Mouse (Mus musculus) Patski (cell line): ENCODE data around the gene Med20. TPM values are rescaled to one million over a fixed set of nuclear protein-coding genes. Genes with fewer than 3 reads are reported as not detected.
"Not testable (repeated sequence)": the region's sequence is repeated elsewhere in the genome, so short reads cannot be mapped to it uniquely, and the experiment has no call there.

Experiments
- ATAC-seq: fragments of 100-300 bp; one replicate; pipeline ENCODE4 v1.8.0; 2021
- CTCF ChIA-PET: fragments of 350-600 bp; sonication (Branson Sonifier 250); formaldehyde crosslinking; loops from one replicate; lab custom pipeline; 2022; ENCODE audit warnings: inconsistent platforms; lab: Charles Lee
- POLR2A ChIA-PET: fragments of 350-600 bp; sonication (Branson Sonifier 250); formaldehyde crosslinking; loops from one replicate; lab custom pipeline; 2022; ENCODE audit warnings: antibody characterized with exemption, inconsistent platforms; lab: Charles Lee
- DNase-seq: peaks from one replicate; pipeline ENCODE4 v3.0.0-alpha.2; 2011; ENCODE audit warnings: low read depth, low spot score
- H3K27me3 ChIP-seq: fragments of 371-371 bp; one replicate; pipeline ENCODE4 v1.5.1; 2021
- CTCF ChIP-seq: fragments of 100-300 bp; IDR thresholded peaks from one replicate; pipeline ENCODE4 v1.5.1; 2021
- in situ Hi-C: fragments of 300-500 bp; cut with MboI; formaldehyde crosslinking; loops from 3 replicates; pipeline ENCODE4 v1.11.1; 2018; ENCODE audit warnings: low pct_unique_long_range_greater_than_20kb, mixed read lengths
- polyA plus RNA-seq: library from polyadenylated mRNA; unstranded; gene quantifications from one replicate; pipeline ENCODE4 v1.2.3, GENCODE M21; 2021

The Med20 gene
- polyA plus RNA-seq, 1 experiment from 2014 or later: 36.3 TPM

GRCm38 (mm10) chr17:47606220-47606619, 5.2 kb upstream of the Med20 start:
- ChIA-PET CTCF (interaction anchor here (0.9 kb wide), 1 partner anchor 95 kb away, joined by 3 read pairs; no protein-coding TSS in a partner anchor), POLR2A (no interaction called here)
- no peaks in the 10 kb centered on the region for H3K27me3 ChIP-seq
- in situ Hi-C loops: no loop called here
- TF ChIP-seq CTCF: no peak
- DNase-seq (no peak), ATAC-seq (no peak)

- H3K27me3 ChIP-seq: no peaks in the 10 kb centered on the region
- no peak for DNase-seq
- TF ChIP-seq CTCF: no peak
- ChIA-PET CTCF (interaction anchor here (1.4 to 3.1 kb wide), 5 partner anchors 9 to 98 kb away, joined by 4 to 17 read pairs (median 7); no protein-coding TSS in a partner anchor), POLR2A (no interaction called here)
- in situ Hi-C loops: no loop called here
- no peak for ATAC-seq
These were observed 2.2 kb upstream of the Med20 start for GRCm38 (mm10) chr17:47609182-47609581.

GRCm38 (mm10) chr17:47611661-47611982, 240 bp downstream of the Med20 start:
- peak; percentile 7 for ATAC-seq
- ChIA-PET POLR2A (no interaction called here), CTCF (interaction anchor here (1.2 to 3.1 kb wide), 4 partner anchors 12 to 101 kb away, joined by 3 to 17 read pairs (median 5); no protein-coding TSS in a partner anchor)
- in situ Hi-C loops: loop anchor here (5.0 kb wide), 2 partner anchors 99 to 234 kb away; no protein-coding TSS in a partner anchor
- TF ChIP-seq CTCF: no peak
- H3K27me3 ChIP-seq: no peaks in the 10 kb centered on the region
- DNase-seq: no peak

- ChIA-PET POLR2A (interaction anchor here (0.8 kb wide), 1 partner anchor 231 kb away, joined by 3 read pairs; no protein-coding TSS in a partner anchor), CTCF (interaction anchor here (0.6 to 2.0 kb wide), 7 partner anchors 8 to 103 kb away, joined by 3 to 9 read pairs (median 4); no protein-coding TSS in a partner anchor)
- no peak for DNase-seq
- ATAC-seq: no peak
- in situ Hi-C loops: loop anchor here (5.0 kb wide), 2 partner anchors 102 to 237 kb away; no protein-coding TSS in a partner anchor
- TF ChIP-seq CTCF: peak; percentile 80
- no peaks in the 10 kb centered on the region for H3K27me3 ChIP-seq
These were observed 2.6 kb downstream of the Med20 start for GRCm38 (mm10) chr17:47614018-47614417.

DNA sequence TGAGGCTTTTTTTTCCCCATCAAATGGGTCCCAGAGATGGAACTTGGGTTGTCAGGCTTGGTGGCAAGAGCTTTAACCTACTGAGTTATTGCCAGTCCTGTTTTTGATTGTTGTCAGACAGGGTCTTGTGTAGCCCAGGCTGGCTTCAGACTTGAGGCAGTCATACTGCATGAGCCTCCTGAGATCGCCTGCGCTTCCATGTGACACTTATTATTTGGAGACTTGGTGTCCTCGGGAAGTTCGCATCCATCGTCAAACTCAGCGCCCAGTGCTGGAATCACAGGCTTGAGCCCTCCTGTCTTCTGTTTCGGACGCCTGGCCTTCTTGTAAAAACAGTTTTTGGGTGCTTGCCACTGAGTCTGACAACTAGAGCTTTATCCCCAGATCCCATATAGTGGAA, 4.7 kb downstream of the Med20 start:
- CTCF ChIA-PET: interaction anchor here (1.9 to 2.2 kb wide), 2 partner anchors 10 to 104 kb away, joined by 7 read pairs; no protein-coding TSS in a partner anchor
- ATAC-seq: no peak
- TF ChIP-seq CTCF: no peak
- no peaks in the 10 kb centered on the region for H3K27me3 ChIP-seq
- in situ Hi-C loops: no loop called here
- no peak for DNase-seq
- POLR2A ChIA-PET: no interaction called here

GRCm38 (mm10) chr17:47616652-47617051, 5.3 kb downstream of the Med20 start:
- DNase-seq: no peak
- ChIA-PET CTCF (interaction anchor here (1.9 to 2.2 kb wide), 2 partner anchors 9 to 105 kb away, joined by 7 read pairs; no protein-coding TSS in a partner anchor), POLR2A (no interaction called here)
- no peak for TF ChIP-seq CTCF
- no peak for ATAC-seq
- H3K27me3 ChIP-seq: no peaks in the 10 kb centered on the region
- in situ Hi-C loops: no loop called here

- in situ Hi-C loops: no loop called here
- H3K27me3 ChIP-seq: no peaks in the 10 kb centered on the region
- ATAC-seq (no peak), DNase-seq (no peak)
- no peak for TF ChIP-seq CTCF
- ChIA-PET CTCF (interaction anchor here (1.1 to 1.9 kb wide), 2 partner anchors 8 to 107 kb away, joined by 3 to 7 read pairs; no protein-coding TSS in a partner anchor), POLR2A (no interaction called here)
These were observed 6.4 kb downstream of the Med20 start for GRCm38 (mm10) chr17:47617605-47618307.

- POLR2A ChIA-PET: no interaction called here
- in situ Hi-C loops: no loop called here
- CTCF ChIA-PET: interaction anchor here (2.2 kb wide), 1 partner anchor 107 kb away, joined by 9 read pairs; no protein-coding TSS in a partner anchor
- H3K27me3 ChIP-seq: no peaks in the 10 kb centered on the region
- peak; percentile 62 for ATAC-seq
- TF ChIP-seq CTCF: no peak
- DNase-seq: no peak
These were observed 7.4 kb downstream of the Med20 start for GRCm38 (mm10) chr17:47618556-47619311.

- CTCF ChIA-PET: interaction anchor here (1.7 to 1.9 kb wide), 2 partner anchors 10 to 12 kb away, joined by 4 read pairs; partner anchors contain the start of genes Bysl, Gm20517 and Med20
- no peak for ATAC-seq
- no peak for TF ChIP-seq CTCF
- H3K27me3 ChIP-seq: no peaks in the 10 kb centered on the region
- POLR2A ChIA-PET: no interaction called here
- in situ Hi-C loops: no loop called here
- no peak for DNase-seq
These were observed 11.7 kb downstream of the Med20 start for GRCm38 (mm10) chr17:47622912-47623554.

- TF ChIP-seq CTCF: peak; percentile 28
- DNase-seq, in situ Hi-C loops, ATAC-seq, H3K27me3 ChIP-seq: not testable (repeated sequence)
- ChIA-PET POLR2A (interaction anchor here (0.7 kb wide), 1 partner anchor 25 kb away, joined by 4 read pairs; no protein-coding TSS in a partner anchor), CTCF (interaction anchor here (1.0 to 1.9 kb wide), 6 partner anchors 13 to 113 kb away, joined by 3 to 4 read pairs (median 4); partner anchors contain the start of genes Bysl, Gm20517 and Med20)
These were observed 13.2 kb downstream of the Med20 start for GRCm38 (mm10) chr17:47624572-47624971.
